Mouse (Mus musculus): ENCODE results near the gene Cyp2c23. TPM values are rescaled to one million over a fixed set of nuclear protein-coding genes. Genes with fewer than 3 reads are reported as not detected.

The Cyp2c23 gene
- polyA plus RNA-seq, 1 experiment from 2014 or later, result 0.60 TPM

DNA sequence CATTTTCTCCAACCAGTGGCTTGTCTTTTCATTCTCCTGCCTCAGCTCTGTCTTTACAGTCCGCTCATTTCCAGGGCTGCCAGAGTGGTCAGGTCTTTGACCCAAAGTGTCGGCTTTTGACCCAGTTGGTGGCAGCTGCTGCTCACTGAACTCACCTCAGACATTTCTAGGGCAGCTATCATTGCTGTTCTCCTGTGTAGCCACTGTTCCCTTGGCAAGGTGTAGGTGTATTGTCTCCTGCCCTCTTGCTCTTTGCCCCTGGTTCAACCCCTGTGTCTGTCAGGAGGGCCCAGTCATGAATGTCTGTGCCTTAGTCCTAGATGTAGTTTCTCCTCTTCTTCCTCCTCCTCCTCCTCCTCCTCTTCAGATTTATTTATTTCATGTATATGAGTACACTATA lies 24.7 kb downstream of the Cyp2c23 start:
- no peak overlapping the region for H3K27ac ChIP-seq (ENCODE audit: low read length)
- no peak overlapping the region for H3K9ac ChIP-seq (replicated peaks; ENCODE audit: low read length)
- ATAC-seq (ENCODE audit: low FRiP score, low TSS enrichment), result no peak
- H3K4me2 ChIP-seq (replicated peaks; ENCODE audit: low read depth, low read length), result no peak overlapping the region
- H3K9me3 ChIP-seq (ENCODE audit: low read length), result no peaks in the 10 kb centered on the region
- 91% methylated on average over 2 of the region's 2 CpGs for WGBS
- H3K4me3 ChIP-seq (ENCODE audit: low read length), result no peak overlapping the region
- H3K4me1 ChIP-seq (ENCODE audit: insufficient read depth, low read length), result no peaks in the 10 kb centered on the region
- H3K27me3 ChIP-seq (ENCODE audit: insufficient read depth, low read length), result no peaks in the 10 kb centered on the region
- no peaks in the 10 kb centered on the region for H3K36me3 ChIP-seq (ENCODE audit: insufficient read depth, low read length)

DNA sequence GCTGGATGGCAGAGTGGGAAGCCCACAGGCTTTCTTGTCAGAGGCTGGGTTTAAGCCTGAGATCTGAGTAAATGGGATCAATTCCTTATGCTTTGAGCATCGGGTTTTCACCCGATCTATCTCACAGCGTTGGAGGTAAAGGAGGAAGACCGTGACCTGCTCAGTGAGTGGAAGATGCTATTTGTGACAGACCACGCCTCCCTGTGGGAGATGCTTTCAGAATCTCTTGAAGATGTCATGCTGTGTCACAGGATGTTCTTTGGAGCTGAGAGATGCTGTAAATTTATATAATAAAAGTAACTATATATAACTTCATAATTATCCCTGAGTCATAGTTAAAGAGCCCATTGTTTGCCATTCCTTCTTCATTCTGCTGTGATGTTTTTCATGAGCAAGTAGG lies 28.3 kb downstream of the Cyp2c23 start:
- Histone ChIP-seq H3K27me3 (ENCODE audit: insufficient read depth, low read length) (no peaks in the 10 kb centered on the region), H3K9me3 (ENCODE audit: low read length) (no peaks in the 10 kb centered on the region), H3K4me3 (ENCODE audit: low read length) (no peak overlapping the region), H3K27ac (ENCODE audit: low read length) (no peak overlapping the region), H3K4me1 (ENCODE audit: insufficient read depth, low read length) (no peaks in the 10 kb centered on the region), H3K9ac (replicated peaks; ENCODE audit: low read length) (no peak overlapping the region), H3K4me2 (replicated peaks; ENCODE audit: low read depth, low read length) (no peak overlapping the region), H3K36me3 (ENCODE audit: insufficient read depth, low read length) (no peaks in the 10 kb centered on the region)
- no peak for ATAC-seq (ENCODE audit: low FRiP score, low TSS enrichment)
- WGBS, result 80% methylated on average over 5 of the region's 5 CpGs

DNA sequence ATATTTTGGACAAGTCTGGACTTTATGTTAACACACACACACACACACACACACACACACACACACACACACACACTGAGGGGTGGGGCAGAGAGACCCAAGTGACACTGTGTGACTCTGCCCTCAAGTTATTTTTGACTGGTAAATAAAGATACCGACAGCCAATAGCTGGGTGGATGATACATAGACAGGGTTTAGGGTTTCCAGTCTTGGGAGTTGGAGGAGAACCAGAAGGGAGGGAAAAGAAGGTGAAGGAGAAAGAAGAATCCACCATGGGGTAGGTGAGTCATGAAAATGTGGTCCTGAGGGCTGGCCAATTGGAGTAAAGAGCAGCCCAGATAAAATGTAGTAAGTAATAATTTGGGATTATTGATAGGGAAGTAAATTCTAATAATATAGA lies 28.9 kb downstream of the Cyp2c23 start:
- no peaks in the 10 kb centered on the region for H3K4me1 ChIP-seq (ENCODE audit: insufficient read depth, low read length)
- H3K27ac ChIP-seq (ENCODE audit: low read length), result no peak overlapping the region
- no peak overlapping the region for H3K9ac ChIP-seq (replicated peaks; ENCODE audit: low read length)
- ATAC-seq (ENCODE audit: low FRiP score, low TSS enrichment), result no peak
- no peak overlapping the region for H3K4me3 ChIP-seq (ENCODE audit: low read length)
- WGBS, result 84% methylated on average over 1 of the region's 1 CpGs
- no peaks in the 10 kb centered on the region for H3K36me3 ChIP-seq (ENCODE audit: insufficient read depth, low read length)
- H3K27me3 ChIP-seq (ENCODE audit: insufficient read depth, low read length), result no peaks in the 10 kb centered on the region
- H3K4me2 ChIP-seq (replicated peaks; ENCODE audit: low read depth, low read length), result no peak overlapping the region
- H3K9me3 ChIP-seq (ENCODE audit: low read length), result no peaks in the 10 kb centered on the region

DNA sequence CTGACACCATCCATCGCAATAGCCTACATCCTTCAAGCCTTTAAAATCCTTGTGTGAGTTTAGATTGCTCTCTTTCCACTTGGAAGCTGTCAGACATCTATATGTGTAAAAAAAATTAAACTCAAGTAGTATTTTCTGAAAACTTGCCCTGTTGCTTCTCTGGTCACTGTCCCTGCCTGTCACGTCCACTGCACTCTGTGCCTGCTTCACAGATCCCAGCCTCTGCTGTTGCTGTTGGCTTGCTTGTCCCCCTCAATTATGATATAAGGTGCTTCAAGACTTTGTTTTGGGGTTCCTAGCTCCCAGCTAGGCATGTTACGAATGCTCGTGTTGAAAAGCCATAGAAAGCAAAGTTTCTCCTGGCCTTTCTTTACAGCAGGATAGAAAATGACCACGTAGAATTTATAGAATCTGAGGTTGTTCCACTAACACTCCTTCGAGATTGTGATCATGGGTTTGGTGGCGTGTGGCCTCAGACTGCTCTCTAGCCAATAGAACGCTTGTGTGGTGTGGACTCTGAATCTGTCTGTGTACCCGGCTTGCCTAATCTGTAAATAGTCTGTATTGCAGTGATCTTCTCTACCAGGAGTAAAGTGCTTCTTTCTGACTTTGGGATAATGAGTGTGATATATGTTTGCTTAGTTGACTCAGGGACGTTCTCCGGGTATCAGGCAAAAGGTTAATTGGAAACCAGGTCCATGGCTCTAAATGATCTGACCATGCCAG lies 30.0 kb downstream of the Cyp2c23 start:
- ATAC-seq (ENCODE audit: low FRiP score, low TSS enrichment), result no peak
- 78% methylated on average over 11 of the region's 11 CpGs for WGBS
- no peaks in the 10 kb centered on the region for H3K27me3 ChIP-seq (ENCODE audit: insufficient read depth, low read length)

DNA sequence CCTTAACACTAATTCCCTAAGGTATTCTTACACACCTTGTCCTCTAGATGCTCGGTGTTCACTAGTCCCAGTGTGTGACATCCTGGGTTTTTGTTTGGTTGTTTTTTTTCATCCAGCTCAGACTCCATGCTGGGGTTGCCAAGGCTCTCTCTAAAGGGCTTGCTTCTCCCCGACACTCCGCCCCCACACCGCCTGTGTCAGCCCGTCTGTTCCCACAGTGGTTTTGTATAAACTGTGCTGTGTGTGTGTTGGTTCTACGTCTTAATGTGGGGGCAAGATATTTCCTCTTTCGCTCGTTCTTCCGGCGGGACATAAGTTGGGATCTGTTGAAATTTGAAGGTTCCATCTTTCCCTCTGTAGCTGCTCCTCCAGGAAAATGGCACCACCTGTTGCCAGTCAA lies 30.9 kb downstream of the Cyp2c23 start:
- H3K4me1 ChIP-seq (ENCODE audit: insufficient read depth, low read length), result no peaks in the 10 kb centered on the region
- H3K9me3 ChIP-seq (ENCODE audit: low read length), result no peaks in the 10 kb centered on the region
- no peak for ATAC-seq (ENCODE audit: low FRiP score, low TSS enrichment)
- WGBS, result 79% methylated on average over 10 of the region's 10 CpGs
- no peak overlapping the region for H3K4me2 ChIP-seq (replicated peaks; ENCODE audit: low read depth, low read length)
- no peak overlapping the region for H3K4me3 ChIP-seq (ENCODE audit: low read length)
- H3K27me3 ChIP-seq (ENCODE audit: insufficient read depth, low read length), result no peaks in the 10 kb centered on the region
- no peak overlapping the region for H3K9ac ChIP-seq (replicated peaks; ENCODE audit: low read length)
- H3K27ac ChIP-seq (ENCODE audit: low read length), result no peak overlapping the region
- H3K36me3 ChIP-seq (ENCODE audit: insufficient read depth, low read length), result no peaks in the 10 kb centered on the region

More for the DNA sequence above, 30.0 kb downstream of the Cyp2c23 start:
- Histone ChIP-seq H3K36me3 (ENCODE audit: insufficient read depth, low read length) (no peaks in the 10 kb centered on the region), H3K9ac (replicated peaks; ENCODE audit: low read length) (no peak overlapping the region), H3K4me2 (replicated peaks; ENCODE audit: low read depth, low read length) (no peak overlapping the region), H3K27ac (ENCODE audit: low read length) (no peak overlapping the region), H3K9me3 (ENCODE audit: low read length) (no peaks in the 10 kb centered on the region), H3K4me3 (ENCODE audit: low read length) (no peak overlapping the region), H3K4me1 (ENCODE audit: insufficient read depth, low read length) (no peaks in the 10 kb centered on the region)

DNA sequence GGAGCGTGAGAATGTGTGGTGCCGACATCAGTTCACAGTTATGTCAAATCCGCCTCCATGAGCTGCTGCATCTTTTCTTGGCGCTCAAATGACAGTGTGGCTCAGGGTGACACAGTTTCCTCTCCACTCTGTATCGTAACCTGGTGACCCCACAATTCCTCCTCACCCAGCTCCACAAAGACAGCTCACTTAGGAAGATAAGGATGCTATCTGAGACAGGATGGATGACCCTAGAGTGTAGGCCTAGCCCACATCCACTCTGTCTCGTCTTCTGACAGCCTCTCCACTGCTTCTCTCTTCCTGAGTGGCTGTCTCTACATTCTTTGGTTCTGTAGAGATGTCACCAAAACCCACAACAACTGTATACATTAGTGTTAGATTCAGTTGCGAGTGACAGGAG lies 33.6 kb downstream of the Cyp2c23 start:
- Histone ChIP-seq H3K27ac (ENCODE audit: low read length) (no peak overlapping the region), H3K27me3 (ENCODE audit: insufficient read depth, low read length) (no peaks in the 10 kb centered on the region), H3K36me3 (ENCODE audit: insufficient read depth, low read length) (no peaks in the 10 kb centered on the region), H3K4me1 (ENCODE audit: insufficient read depth, low read length) (no peaks in the 10 kb centered on the region), H3K4me3 (ENCODE audit: low read length) (no peak overlapping the region), H3K9ac (replicated peaks; ENCODE audit: low read length) (no peak overlapping the region), H3K9me3 (ENCODE audit: low read length) (no peaks in the 10 kb centered on the region), H3K4me2 (replicated peaks; ENCODE audit: low read depth, low read length) (no peak overlapping the region)
- 88% methylated on average over 7 of the region's 7 CpGs for WGBS
- no peak for ATAC-seq (ENCODE audit: low FRiP score, low TSS enrichment)

DNA sequence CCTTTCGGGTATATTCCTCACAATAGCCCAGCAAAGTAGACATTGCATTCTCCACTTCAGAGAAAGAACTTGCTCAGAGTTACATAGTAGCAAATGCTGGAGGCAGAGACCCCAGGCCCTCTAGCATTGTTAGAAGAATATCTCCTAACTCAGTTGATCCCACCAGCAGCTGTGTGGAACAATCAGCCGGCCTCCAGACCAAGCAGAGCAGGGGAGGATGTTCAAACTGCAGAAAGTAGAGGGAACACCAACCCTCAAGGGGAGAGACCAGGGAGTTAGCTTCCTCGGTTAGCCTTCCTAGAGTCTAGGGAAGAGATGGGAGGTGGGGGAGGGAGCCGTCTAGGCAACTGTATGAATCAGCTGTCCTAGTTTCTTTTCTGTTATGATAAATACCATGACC lies 36.5 kb downstream of the Cyp2c23 start:
- H3K27me3 ChIP-seq (ENCODE audit: insufficient read depth, low read length), result no peaks in the 10 kb centered on the region
- no peak overlapping the region for H3K27ac ChIP-seq (ENCODE audit: low read length)
- no peak overlapping the region for H3K4me3 ChIP-seq (ENCODE audit: low read length)
- ATAC-seq (ENCODE audit: low FRiP score, low TSS enrichment), result no peak
- no peak overlapping the region for H3K4me2 ChIP-seq (replicated peaks; ENCODE audit: low read depth, low read length)
- no peaks in the 10 kb centered on the region for H3K9me3 ChIP-seq (ENCODE audit: low read length)
- H3K36me3 ChIP-seq (ENCODE audit: insufficient read depth, low read length), result no peaks in the 10 kb centered on the region
- no peaks in the 10 kb centered on the region for H3K4me1 ChIP-seq (ENCODE audit: insufficient read depth, low read length)
- H3K9ac ChIP-seq (replicated peaks; ENCODE audit: low read length), result no peak overlapping the region
- WGBS, result 67% methylated on average over 4 of the region's 4 CpGs

DNA sequence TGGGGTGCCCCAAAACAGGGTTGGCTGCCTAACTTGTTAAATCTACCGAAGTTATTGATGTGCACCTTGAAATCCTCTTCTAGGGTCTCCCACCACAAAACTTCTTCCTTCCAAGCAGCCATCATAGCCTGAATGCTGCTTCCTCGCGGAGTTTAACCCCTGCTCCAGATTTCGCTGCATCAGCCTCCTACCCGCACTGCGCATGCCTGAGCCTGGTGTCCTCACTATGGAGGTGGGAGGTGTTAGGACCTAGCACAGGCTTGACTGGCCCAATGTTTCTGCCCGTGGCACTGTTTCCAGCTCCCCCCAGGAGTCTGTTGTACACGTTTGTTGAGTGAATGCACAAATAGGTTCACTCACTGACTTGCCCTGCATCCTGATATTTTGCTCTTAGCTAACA lies 38.6 kb downstream of the Cyp2c23 start:
- no peak for ATAC-seq (ENCODE audit: low FRiP score, low TSS enrichment)
- H3K4me2 ChIP-seq (replicated peaks; ENCODE audit: low read depth, low read length), result no peak overlapping the region

DNA sequence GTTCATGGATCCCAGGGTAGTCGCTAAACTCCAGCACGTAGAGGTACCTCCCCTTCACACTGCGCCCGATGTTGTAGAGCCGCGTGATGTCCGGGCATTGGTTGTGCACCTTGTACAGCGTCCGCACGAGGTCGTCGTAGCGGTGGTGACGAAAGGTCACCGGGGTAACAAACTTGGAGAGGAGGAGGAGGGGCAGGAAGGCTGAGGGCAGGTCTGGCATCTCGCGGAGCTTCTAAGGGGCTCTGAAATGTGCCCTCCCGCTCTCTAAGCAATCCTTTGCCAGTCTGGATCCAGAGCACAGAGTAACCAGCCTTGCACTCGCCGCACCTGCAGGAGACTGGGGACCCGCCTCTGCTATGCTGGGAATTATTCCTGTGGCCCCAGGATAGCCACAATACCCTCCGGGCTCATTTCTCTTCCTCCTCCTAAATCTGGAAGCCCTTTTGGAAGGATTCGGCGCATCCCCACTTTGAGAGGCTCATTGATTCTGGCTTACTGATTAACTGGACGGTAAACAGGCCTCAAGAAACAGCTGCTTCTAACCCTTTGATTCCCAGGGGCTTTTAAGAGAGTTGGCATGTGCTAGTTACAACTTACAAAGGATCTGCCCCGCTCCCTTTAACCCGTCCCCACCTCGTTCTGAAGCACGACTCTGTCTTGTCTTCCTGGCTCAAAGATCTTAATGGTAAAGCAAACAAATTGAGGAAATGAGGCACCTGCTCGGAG lies 42.8 kb downstream of the Cyp2c23 start, which contains the start of gene Cpn1:
Cpn1 (minus strand) TSS at position 488 of the 726 bp plus-strand sequence.
- Histone ChIP-seq H3K4me1 (ENCODE audit: insufficient read depth, low read length) (no peaks in the 10 kb centered on the region; the same call in 1 of the 2 replicates), H3K4me3 (ENCODE audit: low read length) (peak within 1 kb of the TSS; percentile 34), H3K27me3 (ENCODE audit: insufficient read depth, low read length) (peaks cover 10% of the 10 kb centered on the region; the same call in 1 of the 2 replicates), H3K36me3 (ENCODE audit: insufficient read depth, low read length) (no peaks in the 10 kb centered on the region), H3K4me2 (replicated peaks; ENCODE audit: low read depth, low read length) (peak within 1 kb of the TSS; percentile 46), H3K27ac (ENCODE audit: low read length) (peak within 1 kb of the TSS; percentile 66), H3K9me3 (ENCODE audit: low read length) (no peaks in the 10 kb centered on the region), H3K9ac (replicated peaks; ENCODE audit: low read length) (peak within 1 kb of the TSS; percentile 14)
- peak; percentile 84 for ATAC-seq (ENCODE audit: low FRiP score, low TSS enrichment)
- WGBS, result 15% methylated on average over 30 of the region's 30 CpGs

More for the DNA sequence above, 38.6 kb downstream of the Cyp2c23 start:
- H3K27ac ChIP-seq (ENCODE audit: low read length), result no peak overlapping the region
- H3K9ac ChIP-seq (replicated peaks; ENCODE audit: low read length), result no peak overlapping the region
- H3K27me3 ChIP-seq (ENCODE audit: insufficient read depth, low read length), result peaks cover 7% of the 10 kb centered on the region; the same call in 1 of the 2 replicates
- 84% methylated on average over 8 of the region's 8 CpGs for WGBS
- H3K4me3 ChIP-seq (ENCODE audit: low read length), result no peak overlapping the region
- no peaks in the 10 kb centered on the region for H3K36me3 ChIP-seq (ENCODE audit: insufficient read depth, low read length)
- H3K9me3 ChIP-seq (ENCODE audit: low read length), result no peaks in the 10 kb centered on the region
- H3K4me1 ChIP-seq (ENCODE audit: insufficient read depth, low read length), result no peaks in the 10 kb centered on the region; the same call in 1 of the 2 replicates

DNA sequence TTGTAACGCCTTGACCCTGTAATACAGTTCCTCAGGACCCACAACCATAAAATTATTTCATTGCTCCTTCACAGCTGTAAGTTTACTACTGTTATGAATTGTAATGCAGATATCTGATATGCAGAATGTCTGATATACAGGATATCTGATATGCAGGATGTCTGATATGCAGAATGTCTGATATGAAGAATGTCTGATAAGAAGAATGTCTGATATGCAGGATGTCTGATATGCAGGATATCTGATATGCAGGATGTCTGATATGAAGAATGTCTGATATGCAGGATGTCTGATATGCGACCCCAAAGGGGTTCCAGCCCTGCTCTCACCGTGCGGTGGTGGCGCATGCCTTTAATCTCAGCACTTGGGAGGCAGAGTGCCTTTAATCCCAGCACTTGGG lies 47.0 kb downstream of the Cyp2c23 start:
- no peak overlapping the region for H3K4me2 ChIP-seq (replicated peaks; ENCODE audit: low read depth, low read length)
- 86% methylated on average over 5 of the region's 5 CpGs for WGBS
- no peaks in the 10 kb centered on the region; the same call in 1 of the 2 replicates for H3K4me1 ChIP-seq (ENCODE audit: insufficient read depth, low read length)
- H3K36me3 ChIP-seq (ENCODE audit: insufficient read depth, low read length), result no peaks in the 10 kb centered on the region
- H3K27ac ChIP-seq (ENCODE audit: low read length), result no peak overlapping the region
- no peak overlapping the region for H3K4me3 ChIP-seq (ENCODE audit: low read length)
- no peak overlapping the region for H3K9ac ChIP-seq (replicated peaks; ENCODE audit: low read length)
- no peaks in the 10 kb centered on the region for H3K9me3 ChIP-seq (ENCODE audit: low read length)
- no peak for ATAC-seq (ENCODE audit: low FRiP score, low TSS enrichment)
- H3K27me3 ChIP-seq (ENCODE audit: insufficient read depth, low read length), result peaks cover 9% of the 10 kb centered on the region; the same call in 1 of the 2 replicates

Measured in kidney, embryonic 16.5 days (tissue).